Mouse (Mus musculus) thymus, postnatal 14 days (tissue): ENCODE data around the gene Gm12789.
"Not testable (repeated sequence)": the region's sequence is repeated elsewhere in the genome, so short reads cannot be mapped to it uniquely, and the experiment has no call there.

Source experiments
- DNase-seq: peaks from one replicate; pipeline ENCODE4 v3.0.0; 2021

Gene Gm12789

GRCm38 (mm10) chr4:101986326-101986725 is at the start of gene Gm12789:
Gene Gm12789, plus strand, starts transcription at chr4:101986626.
- not testable (repeated sequence) for DNase-seq

GRCm38 (mm10) chr4:101940107-101940506 is 46.3 kb upstream of the Gm12789 start, which contains the start of gene Gm12794:
Gene Gm12794, plus strand, starts transcription at chr4:101940407.
- DNase-seq, result not testable (repeated sequence)

- not testable (repeated sequence) for DNase-seq
These were observed 5.5 kb upstream of the Gm12789 start, which contains the start of gene Gm12790 for GRCm38 (mm10) chr4:101980949-101981348. Gene Gm12790, minus strand, starts transcription at chr4:101981049.

DNA sequence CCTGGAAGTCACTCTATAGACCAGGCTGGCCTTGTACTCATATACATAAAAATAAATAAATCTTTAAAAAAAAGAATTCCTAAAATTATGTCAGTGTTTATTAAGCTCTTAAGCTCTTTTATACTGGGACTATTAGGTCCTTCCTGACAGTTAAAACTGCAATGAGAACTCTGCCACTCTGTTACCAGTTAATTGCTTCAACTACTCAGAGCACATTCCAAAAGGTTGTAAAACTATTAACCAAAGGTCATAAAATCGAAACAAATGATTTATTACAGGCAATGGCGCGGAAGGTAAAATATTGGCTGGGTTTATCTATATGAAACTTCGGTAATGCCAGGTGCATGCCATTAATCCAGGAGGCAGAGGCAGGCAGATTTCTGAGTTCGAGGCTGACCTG is 748 bp upstream of the Gm12789 start:
- DNase-seq, result no peak

- no peak for DNase-seq
These were observed 11.0 kb downstream of the Gm12789 start for GRCm38 (mm10) chr4:101997426-101997825.

DNA sequence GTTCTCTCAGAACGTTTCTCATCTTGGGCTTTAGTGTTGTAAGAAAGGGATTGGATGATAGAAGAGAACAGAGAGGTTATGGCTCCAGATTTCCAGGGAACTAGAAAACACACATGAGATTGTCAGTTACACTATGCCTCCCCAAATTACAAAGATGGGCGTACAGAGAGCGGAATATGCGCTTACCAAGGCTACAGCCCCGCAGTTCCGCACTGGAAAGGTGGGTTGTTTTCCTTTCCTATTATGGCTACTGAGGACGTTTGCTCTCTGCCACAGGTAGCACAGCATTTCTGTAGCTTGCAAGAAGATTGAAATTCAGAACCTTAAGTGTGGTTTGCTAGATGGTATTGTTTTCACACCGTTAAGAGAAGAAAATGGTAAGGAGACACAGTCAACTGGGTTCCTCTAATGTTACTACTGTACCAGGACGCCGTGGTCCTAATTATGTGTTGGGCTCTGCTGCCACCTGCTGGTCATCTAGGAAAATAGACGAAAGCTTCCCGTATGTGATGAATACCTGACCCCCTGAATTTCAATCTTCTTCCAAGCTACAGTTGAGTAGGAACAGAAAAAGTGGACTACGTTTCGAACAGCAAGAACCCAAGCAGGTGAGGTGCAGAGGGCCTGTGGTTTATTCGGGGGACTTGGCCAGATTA is 12.0 kb downstream of the Gm12789 start:
- DNase-seq, result peak; percentile 52

DNA sequence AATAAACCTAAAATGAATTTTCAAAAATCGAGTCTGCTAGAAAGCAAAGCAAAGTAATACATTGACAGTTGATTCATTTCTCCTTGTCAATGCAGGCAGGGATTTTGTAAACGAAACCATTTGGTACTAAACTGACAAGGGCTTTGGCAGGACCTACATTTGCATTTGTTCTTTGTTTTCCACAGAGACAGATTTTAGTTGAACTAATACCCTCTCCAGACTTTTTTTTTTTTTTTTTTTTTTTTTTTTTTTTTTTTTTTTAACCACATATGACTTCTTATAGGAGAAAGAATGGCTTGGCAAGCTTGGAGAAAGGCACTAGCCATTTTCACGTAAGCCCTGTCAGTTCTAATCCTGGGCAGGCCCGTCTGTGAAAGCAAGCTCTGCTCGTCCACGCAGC is 40.2 kb downstream of the Gm12789 start:
- DNase-seq, result no peak
